Mouse (Mus musculus) bone marrow macrophage, adult 2 months (primary cell): ENCODE measurements around the gene 6430571L13Rik.

Experiments
- CTCF ChIP-seq: IDR thresholded peaks from 2 replicates; pipeline ENCODE4 v1.5.1; 2012; ENCODE audit warnings: low read depth, mild to moderate bottlenecking, low read length, moderate library complexity
- POLR2A ChIP-seq: IDR thresholded peaks from 2 replicates; pipeline ENCODE4 v1.6.1; 2012; ENCODE audit warnings: mild to moderate bottlenecking, low read depth, low read length, borderline replicate concordance

- TF ChIP-seq CTCF, result no peak
- TF ChIP-seq POLR2A, result no peak
Measured at GRCm38 (mm10) chr9:107304383-107304782, 36.0 kb upstream of the 6430571L13Rik start.
